Mouse (Mus musculus): ENCODE measurements at regions not wholly inside any gene's neighbourhood (a gene's known extent, or its start where the extent isn't known, plus 50 kb on each side); places are given as distances from the start of the nearest gene placed in this dataset.

DNA sequence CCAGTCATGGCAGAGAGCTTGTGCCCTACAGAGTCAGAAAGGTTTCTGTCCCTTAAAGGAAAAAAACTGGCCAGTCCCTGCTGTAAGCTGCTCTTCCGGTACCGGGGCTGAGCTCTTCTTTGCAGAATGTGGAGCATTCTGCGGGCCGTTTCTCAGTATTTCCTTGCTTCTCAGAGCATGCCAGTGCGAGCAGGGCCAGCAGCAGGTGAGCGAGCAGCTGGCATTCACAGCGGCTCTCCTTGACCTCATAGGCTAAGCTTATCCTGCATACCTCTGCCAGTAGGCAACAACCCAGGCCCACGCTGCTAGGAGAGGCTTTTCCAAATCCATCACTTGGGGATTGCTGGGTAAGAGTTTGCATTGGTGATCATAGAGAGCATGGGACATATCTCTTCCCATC, 1238.2 kb upstream of the A1bg start:
- peaks cover 7% of the 10 kb centered on the region for H3K4me1 ChIP-seq (ENCODE audit: control insufficient read depth, insufficient read depth, low read length)
- no peak overlapping the region for H3K9ac ChIP-seq (ENCODE audit: low read depth, poor library complexity, severe bottlenecking)

DNA sequence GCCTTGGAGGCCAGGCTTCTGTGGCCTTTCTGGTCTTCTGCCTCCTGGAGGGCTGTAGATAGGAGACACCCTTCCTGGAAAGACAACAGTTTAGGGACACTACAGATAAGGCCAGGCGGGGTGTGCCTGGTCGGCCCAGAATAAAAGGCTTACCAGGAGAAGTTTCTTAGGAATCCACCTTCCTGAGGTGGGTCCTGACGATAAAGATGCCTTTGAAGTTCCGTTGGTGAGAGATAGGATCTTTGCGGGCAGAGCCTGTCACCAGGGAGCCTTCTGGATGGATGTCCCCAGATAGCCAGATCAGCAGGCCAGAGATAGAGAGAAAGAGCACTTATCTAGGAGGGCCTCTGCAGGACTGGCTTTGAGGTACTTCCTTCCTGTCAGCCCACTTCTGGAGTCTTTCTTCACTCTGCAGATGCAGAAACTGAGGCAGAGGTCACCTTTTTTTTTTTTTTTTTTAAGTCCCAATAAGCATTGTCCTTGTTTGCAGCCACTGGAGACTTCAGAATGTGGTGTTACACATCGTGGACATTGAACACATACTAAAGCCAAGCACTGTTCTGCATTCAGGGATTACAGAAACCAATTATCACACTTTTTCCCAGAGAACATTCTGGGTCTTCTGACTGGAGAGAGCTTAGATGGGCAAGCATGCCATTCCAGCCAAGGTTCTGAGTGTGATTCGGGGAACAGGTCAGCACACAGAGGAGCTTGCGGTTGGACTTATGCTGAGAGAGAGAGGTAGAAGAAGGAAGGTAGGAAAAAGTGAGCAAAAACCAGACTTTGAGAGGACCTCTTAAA, 1236.3 kb upstream of the A1bg start:
- Histone ChIP-seq H3K9ac (ENCODE audit: low read depth, poor library complexity, severe bottlenecking) (no peak overlapping the region), H3K27ac (ENCODE audit: insufficient read depth, low read length) (no peak overlapping the region)

More for the DNA sequence above, 1238.2 kb upstream of the A1bg start:
- Histone ChIP-seq H3K27ac (ENCODE audit: insufficient read depth, low read length) (no peak overlapping the region), H3K9me3 (replicated peaks; ENCODE audit: control insufficient read depth, insufficient read depth, low read length, poor library complexity, severe bottlenecking) (no peaks in the 10 kb centered on the region), H3K27me3 (ENCODE audit: control insufficient read depth, insufficient read depth, low read length, poor library complexity, severe bottlenecking) (no peaks in the 10 kb centered on the region), H3K36me3 (ENCODE audit: control insufficient read depth, insufficient read depth, low read length, poor library complexity, severe bottlenecking) (peaks cover 9% of the 10 kb centered on the region; the same call in 1 of the 2 replicates), H3K4me3 (ENCODE audit: low read depth, low read length) (no peak overlapping the region)
- TF ChIP-seq EP300 (IDR thresholded peaks at IDR 0.05; ENCODE audit: insufficient read depth, low read depth, low read length) (no peak), POLR2A (IDR thresholded peaks at IDR 0.05; ENCODE audit: insufficient read depth, low read length) (no peak), CTCF (IDR thresholded peaks at IDR 0.05; ENCODE audit: low read depth, low read length) (no peak)

DNA sequence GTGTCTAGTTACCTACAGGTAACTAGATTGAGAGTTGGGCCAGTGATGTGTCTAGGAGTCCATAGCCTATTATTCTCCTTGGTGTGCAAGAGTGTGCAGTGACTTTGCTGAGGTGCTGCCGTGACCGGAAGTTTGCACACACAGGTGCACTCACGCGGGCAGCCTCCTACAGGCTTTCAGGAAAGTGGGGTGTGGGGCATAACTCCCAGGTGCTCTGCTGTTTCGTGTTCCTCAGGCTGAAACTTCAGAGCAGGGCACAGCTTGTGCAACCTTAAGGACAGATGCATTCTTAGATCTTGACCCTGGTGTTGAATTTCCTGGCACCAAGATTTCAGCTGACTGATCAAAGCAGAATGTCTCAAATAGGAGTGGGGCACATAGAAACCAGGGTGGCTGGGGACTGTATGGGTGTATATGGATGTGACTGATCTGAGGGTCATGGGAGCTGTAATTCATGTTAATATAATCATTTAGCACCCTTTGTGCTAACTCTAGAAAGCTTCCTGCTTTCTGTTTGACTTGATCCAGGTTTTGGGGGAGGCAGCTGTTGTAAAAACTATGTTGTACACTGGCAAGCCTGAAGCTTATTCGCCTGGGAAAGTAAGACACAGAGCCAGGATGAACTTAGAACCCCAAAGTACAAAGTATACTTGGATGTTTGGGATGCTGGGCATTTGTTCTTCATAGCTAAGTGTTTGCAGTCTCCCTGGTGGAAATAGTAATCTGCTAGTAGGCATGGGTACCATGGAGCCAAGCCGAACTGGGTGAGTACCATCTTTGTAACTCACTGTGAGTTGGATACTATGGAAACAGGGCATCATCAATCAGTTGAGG, 1234.6 kb upstream of the A1bg start:
- Histone ChIP-seq H3K9ac (ENCODE audit: low read depth, poor library complexity, severe bottlenecking) (no peak overlapping the region), H3K27me3 (ENCODE audit: control insufficient read depth, insufficient read depth, low read length, poor library complexity, severe bottlenecking) (no peaks in the 10 kb centered on the region), H3K4me1 (ENCODE audit: control insufficient read depth, insufficient read depth, low read length) (peaks cover 7% of the 10 kb centered on the region), H3K9me3 (replicated peaks; ENCODE audit: control insufficient read depth, insufficient read depth, low read length, poor library complexity, severe bottlenecking) (no peaks in the 10 kb centered on the region), H3K27ac (ENCODE audit: insufficient read depth, low read length) (no peak overlapping the region), H3K4me3 (ENCODE audit: low read depth, low read length) (no peak overlapping the region), H3K36me3 (ENCODE audit: control insufficient read depth, insufficient read depth, low read length, poor library complexity, severe bottlenecking) (0 out of 2 replicates have a peak, but pooled peaks cover 6% of the 10 kb centered on the region)
- TF ChIP-seq EP300 (IDR thresholded peaks at IDR 0.05; ENCODE audit: insufficient read depth, low read depth, low read length): no peak
- TF ChIP-seq CTCF (IDR thresholded peaks at IDR 0.05; ENCODE audit: low read depth, low read length): no peak
- no peak for TF ChIP-seq POLR2A (IDR thresholded peaks at IDR 0.05; ENCODE audit: insufficient read depth, low read length)

More for the DNA sequence above, 1236.3 kb upstream of the A1bg start:
- H3K27me3 ChIP-seq (ENCODE audit: control insufficient read depth, insufficient read depth, low read length, poor library complexity, severe bottlenecking): no peaks in the 10 kb centered on the region
- no peak overlapping the region for H3K4me3 ChIP-seq (ENCODE audit: low read depth, low read length)
- TF ChIP-seq CTCF (IDR thresholded peaks at IDR 0.05; ENCODE audit: low read depth, low read length): no peak
- TF ChIP-seq EP300 (IDR thresholded peaks at IDR 0.05; ENCODE audit: insufficient read depth, low read depth, low read length): no peak
- no peak for TF ChIP-seq POLR2A (IDR thresholded peaks at IDR 0.05; ENCODE audit: insufficient read depth, low read length)
- 0 out of 2 replicates have a peak, but pooled peaks cover 6% of the 10 kb centered on the region for H3K36me3 ChIP-seq (ENCODE audit: control insufficient read depth, insufficient read depth, low read length, poor library complexity, severe bottlenecking)
- peaks cover 7% of the 10 kb centered on the region for H3K4me1 ChIP-seq (ENCODE audit: control insufficient read depth, insufficient read depth, low read length)
- H3K9me3 ChIP-seq (replicated peaks; ENCODE audit: control insufficient read depth, insufficient read depth, low read length, poor library complexity, severe bottlenecking): no peaks in the 10 kb centered on the region

DNA sequence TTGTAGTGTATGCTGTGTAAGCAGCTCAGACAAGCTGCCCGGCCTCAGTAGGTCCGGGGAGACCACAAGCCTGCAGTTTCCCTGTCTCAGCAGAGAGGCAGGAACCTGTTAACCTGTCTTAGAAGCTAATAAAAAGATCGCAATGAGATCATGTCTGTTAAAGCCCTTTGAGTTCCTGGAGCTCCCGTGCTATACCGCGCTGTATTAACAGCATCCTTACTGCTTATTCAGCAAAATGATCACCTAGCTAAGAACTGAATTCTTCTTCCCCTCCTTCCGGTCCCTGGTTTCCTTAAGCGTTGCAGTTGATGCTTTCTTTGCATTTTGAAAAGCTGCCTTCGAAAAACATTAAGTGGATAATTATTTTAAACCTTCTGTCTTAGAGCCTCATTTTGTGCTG, 1230.4 kb upstream of the A1bg start:
- Histone ChIP-seq H3K9me3 (replicated peaks; ENCODE audit: control insufficient read depth, insufficient read depth, low read length, poor library complexity, severe bottlenecking) (no peaks in the 10 kb centered on the region), H3K4me3 (ENCODE audit: low read depth, low read length) (no peak overlapping the region), H3K27ac (ENCODE audit: insufficient read depth, low read length) (no peak overlapping the region), H3K9ac (ENCODE audit: low read depth, poor library complexity, severe bottlenecking) (no peak overlapping the region), H3K4me1 (ENCODE audit: control insufficient read depth, insufficient read depth, low read length) (peaks cover 4% of the 10 kb centered on the region), H3K27me3 (ENCODE audit: control insufficient read depth, insufficient read depth, low read length, poor library complexity, severe bottlenecking) (no peaks in the 10 kb centered on the region), H3K36me3 (ENCODE audit: control insufficient read depth, insufficient read depth, low read length, poor library complexity, severe bottlenecking) (peaks cover 4% of the 10 kb centered on the region; the same call in 1 of the 2 replicates)
- TF ChIP-seq EP300 (IDR thresholded peaks at IDR 0.05; ENCODE audit: insufficient read depth, low read depth, low read length) (no peak), CTCF (IDR thresholded peaks at IDR 0.05; ENCODE audit: low read depth, low read length) (no peak), POLR2A (IDR thresholded peaks at IDR 0.05; ENCODE audit: insufficient read depth, low read length) (no peak)

DNA sequence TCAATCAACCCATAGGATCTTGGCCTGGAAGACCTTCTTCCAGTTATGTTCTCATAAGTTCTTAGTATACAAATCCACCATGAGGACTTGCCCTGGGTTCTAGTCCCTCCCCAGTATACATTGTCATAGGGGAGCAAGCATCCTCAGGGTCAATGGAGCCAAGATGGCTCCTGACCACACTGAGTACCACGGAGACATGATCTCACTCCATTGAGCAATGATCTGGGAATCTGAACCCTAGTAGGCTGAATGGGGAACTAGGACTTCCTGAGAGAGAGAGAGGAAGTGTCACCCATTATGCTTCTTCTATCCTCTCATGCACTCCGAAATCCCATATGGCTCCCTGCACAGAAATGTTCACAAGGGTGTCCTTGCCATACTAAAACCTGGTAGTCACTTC, 1229.3 kb upstream of the A1bg start:
- Histone ChIP-seq H3K27ac (ENCODE audit: insufficient read depth, low read length) (no peak overlapping the region), H3K4me1 (ENCODE audit: control insufficient read depth, insufficient read depth, low read length) (peaks cover 4% of the 10 kb centered on the region), H3K36me3 (ENCODE audit: control insufficient read depth, insufficient read depth, low read length, poor library complexity, severe bottlenecking) (peaks cover 4% of the 10 kb centered on the region; the same call in 1 of the 2 replicates), H3K27me3 (ENCODE audit: control insufficient read depth, insufficient read depth, low read length, poor library complexity, severe bottlenecking) (no peaks in the 10 kb centered on the region), H3K9ac (ENCODE audit: low read depth, poor library complexity, severe bottlenecking) (no peak overlapping the region), H3K4me3 (ENCODE audit: low read depth, low read length) (no peak overlapping the region), H3K9me3 (replicated peaks; ENCODE audit: control insufficient read depth, insufficient read depth, low read length, poor library complexity, severe bottlenecking) (no peaks in the 10 kb centered on the region)
- TF ChIP-seq EP300 (IDR thresholded peaks at IDR 0.05; ENCODE audit: insufficient read depth, low read depth, low read length): no peak
- no peak for TF ChIP-seq POLR2A (IDR thresholded peaks at IDR 0.05; ENCODE audit: insufficient read depth, low read length)
- no peak for TF ChIP-seq CTCF (IDR thresholded peaks at IDR 0.05; ENCODE audit: low read depth, low read length)
